Mouse (Mus musculus) left cerebral cortex, postnatal 4 days (tissue): ENCODE measurements around the gene Gm37240. TPM values are rescaled to one million over a fixed set of nuclear protein-coding genes. Genes with fewer than 3 reads are reported as not detected.

Source experiments
- DNase-seq: peaks from one replicate; pipeline ENCODE4 v3.0.0-alpha.2; 2022
- intact Hi-C: fragments of 180-260 bp; cut with DNase I; formaldehyde crosslinking; loops from one replicate; pipeline ENCODE4 v1.15.1; 2025
- total RNA-seq, 2 experiments: library from RNA; stranded (reverse); gene quantifications; 2 replicates each; pipeline ENCODE4 v1.2.3; 2021

Gm37240 gene
- total RNA-seq, 2 experiments from 2014 or later: 3.3 to 3.6 TPM

DNA sequence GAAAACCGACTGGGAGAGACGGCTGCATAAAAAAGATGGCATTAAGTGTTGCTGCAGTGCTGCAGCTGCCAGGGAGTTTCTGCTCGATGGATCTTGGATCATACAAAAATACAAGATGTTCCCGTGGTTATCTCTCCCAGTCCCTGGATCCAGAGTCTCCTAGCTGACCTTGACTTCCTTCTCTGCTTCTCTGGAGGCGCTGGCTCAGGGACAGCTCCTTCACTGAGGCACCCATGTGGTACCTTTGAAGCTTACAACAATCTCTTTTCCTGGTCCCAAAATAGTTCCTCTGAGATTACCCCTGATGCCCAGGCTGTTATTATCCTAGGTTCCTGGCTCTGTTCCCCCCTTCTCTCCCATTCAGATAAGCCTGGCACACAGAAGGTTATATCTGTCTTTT lies 672.4 kb downstream of the Gm37240 start:
- DNase-seq: no peak
- intact Hi-C loops: no loop called here

DNA sequence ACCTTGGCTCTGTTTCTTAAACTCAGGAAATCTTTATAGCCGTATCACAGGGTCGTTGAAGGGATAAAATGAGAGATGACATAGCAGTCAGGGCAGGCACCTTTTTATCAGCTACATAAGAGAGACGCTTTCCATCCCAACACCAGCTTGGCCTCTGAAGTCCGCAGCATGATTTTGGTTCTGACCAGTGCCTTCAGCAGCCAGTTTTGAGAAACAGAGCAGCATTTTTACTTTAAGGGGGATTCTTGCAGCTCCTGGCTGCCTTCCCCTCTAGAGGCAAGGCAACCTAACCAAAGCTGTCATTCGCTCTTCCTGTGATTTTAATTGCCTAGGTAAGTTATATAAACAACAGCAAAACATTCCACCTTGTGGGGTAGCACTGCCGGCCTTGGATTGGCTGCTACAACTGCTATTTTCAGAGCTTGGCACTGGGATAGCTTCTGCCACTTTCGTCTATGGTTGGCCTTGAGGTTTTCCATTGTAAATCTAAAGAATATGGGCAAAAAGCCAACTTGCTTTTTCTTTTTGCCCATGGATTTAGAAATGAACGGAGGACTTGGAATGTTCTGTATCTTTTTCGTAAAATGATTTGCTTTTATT lies 674.5 kb downstream of the Gm37240 start:
- DNase-seq: no peak
- intact Hi-C loops: no loop called here

DNA sequence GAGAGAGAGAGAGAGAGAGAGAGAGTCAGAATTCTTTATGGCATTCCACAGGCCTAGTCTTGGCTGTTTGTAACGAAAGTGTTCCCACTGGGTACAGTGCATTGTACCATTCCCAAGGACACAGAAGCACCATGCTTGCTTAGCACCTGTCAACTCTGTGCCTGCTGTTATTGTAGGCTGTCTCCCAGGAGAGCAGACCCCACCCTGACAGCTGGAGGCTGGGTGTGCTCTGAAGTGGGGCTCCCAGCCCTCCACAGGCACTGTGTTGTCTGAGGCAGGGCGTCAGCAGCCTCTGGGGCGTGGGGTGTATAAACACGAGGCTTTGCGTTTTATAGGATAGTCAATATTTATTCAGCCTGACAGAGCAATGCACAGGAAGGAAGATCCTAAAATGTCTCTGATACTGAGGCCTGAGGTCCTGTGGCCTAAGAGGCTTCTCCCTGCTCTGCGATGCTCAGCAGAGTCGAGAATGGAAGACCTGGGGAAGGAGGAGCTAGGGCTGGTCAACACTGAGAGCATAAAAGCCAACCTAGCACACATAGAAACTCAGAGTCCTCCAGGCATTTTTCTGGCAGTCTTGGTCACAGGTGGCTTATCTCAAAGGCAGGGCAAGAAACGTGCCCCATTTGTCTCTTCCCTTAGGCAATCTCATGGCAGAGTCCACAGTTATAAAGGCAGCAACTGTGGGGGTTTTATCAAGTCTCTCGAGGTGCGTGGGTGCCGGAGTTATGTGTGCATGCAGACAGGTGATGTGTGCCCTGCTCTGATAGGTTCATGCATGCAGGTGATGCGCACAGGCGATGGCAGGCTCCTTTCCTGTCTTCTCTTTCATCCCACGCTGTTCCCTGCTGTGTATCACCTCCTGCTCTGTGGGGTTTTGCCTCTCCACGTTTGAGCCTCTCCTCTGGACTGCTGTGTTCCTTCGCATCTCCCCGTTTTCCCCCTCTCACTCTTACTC lies 677.2 kb downstream of the Gm37240 start:
- no peak for DNase-seq
- intact Hi-C loops: no loop called here

DNA sequence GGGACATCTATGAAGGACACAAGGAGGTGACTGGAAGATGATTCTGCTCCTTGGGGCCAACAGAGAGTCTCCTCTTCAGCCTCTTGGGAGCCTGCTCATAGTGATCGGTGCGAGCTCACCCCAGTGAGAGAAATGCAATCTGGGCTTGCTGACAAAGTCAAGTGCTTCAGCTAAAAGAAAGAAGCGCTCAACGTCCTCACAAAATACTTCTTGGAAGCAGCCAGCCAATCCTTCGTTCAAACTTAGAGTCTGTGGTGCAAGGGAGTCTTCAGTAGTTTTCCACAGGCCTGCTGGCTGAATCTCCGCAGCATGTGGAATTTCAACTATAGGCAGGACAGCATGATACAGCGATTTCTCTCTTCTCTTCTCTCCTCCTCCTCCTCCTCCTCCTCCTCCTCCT lies 680.8 kb downstream of the Gm37240 start:
- intact Hi-C loops: no loop called here
- no peak for DNase-seq

DNA sequence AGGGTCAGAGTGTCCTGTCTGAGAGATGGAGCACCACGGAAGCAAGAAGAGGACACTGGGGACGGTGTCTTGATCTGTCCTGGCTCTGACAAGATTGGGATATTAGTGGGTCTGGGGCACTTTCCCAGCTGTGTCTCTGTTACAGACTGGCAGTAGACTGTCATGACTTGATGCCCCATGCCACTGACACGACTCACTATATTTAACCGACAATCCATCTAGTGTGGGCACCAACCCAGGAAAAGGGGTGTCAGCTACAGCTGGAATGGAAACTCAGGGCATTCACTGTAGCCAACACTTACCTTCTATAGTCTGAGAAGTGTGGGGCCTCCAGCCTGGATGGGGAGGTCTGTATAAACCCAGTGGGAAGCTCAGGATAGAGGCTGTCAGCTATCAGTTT lies 681.4 kb downstream of the Gm37240 start:
- intact Hi-C loops: no loop called here

DNA sequence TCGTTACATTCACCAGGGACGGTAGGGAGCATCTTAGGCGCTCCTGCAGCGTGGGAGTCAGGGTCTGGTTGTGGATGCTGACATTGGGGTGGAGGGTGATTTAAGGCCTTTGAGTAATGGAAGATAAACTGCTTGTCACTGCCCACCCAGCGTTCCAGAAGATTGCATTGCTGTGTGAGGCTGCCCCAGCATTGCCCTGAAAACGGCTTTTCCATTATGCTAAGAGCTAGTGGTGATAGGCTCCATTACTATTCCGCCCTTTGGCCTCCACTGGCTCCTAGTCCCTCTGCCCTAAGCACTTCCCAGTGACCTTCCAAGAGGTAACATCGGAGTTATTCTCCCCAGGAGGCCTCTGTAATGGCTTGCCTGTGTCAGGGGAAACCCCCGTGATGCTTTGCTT lies 683.7 kb downstream of the Gm37240 start:
- intact Hi-C loops: no loop called here
- DNase-seq: no peak

More for the DNA sequence above, 681.4 kb downstream of the Gm37240 start:
- no peak for DNase-seq

DNA sequence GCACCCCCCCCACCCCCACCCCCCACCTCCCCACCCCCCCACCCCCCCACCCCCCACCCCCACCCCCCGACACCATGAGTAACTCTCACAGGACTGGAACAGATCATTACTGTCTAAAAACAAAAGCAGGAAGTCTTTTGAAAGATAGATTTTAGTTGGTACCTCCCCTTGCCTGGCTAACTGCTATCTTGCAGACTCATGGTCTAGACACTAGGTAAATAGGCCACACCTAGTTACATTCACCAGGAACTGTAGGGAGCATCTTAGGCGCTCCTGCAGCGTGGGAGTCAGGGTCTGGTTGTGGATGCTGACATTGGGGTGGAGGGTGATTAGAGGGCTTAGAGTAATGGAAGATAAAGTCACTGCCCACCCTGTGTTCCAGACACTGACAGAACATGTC lies 684.6 kb downstream of the Gm37240 start:
- intact Hi-C loops: no loop called here
- DNase-seq: no peak

DNA sequence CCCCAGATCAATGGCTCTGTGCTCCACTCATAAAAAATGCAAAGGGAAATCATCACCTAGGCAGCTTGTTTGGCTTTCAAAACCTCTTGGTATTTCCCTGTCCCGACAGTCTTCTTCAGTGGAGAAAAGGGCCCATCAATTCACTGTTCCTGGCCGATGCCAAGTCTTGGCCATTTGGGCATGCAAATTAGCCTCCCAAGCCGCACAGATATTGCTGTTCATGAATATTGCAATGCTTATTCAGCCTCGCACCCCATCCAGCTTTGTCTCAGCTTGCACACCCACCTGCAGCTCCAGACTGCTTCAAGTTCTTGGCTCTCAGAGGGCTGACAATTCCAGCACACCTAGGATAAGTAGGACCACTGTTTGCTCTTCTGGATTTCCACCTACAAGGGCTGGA lies 685.5 kb downstream of the Gm37240 start:
- intact Hi-C loops: no loop called here
- no peak for DNase-seq

DNA sequence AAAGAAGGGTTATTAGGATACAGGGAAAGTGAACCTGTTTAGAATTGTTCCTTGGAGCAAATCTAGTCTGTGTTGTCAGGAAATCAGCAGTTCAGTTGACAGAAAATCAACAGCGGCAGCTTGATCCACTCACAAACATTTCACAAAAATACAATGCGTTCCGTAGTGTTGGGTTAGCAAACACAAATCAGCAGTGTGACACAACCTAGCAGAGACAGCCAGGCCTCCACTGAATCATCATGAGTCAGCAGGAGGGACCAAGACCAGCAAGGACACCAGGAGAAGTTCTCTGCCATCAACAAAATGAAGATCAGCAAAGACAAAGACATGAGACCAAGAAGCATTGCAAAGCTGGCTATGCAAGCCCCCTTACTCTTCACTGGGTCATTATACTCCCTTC lies 688.8 kb downstream of the Gm37240 start:
- intact Hi-C loops: no loop called here
- DNase-seq: no peak

DNA sequence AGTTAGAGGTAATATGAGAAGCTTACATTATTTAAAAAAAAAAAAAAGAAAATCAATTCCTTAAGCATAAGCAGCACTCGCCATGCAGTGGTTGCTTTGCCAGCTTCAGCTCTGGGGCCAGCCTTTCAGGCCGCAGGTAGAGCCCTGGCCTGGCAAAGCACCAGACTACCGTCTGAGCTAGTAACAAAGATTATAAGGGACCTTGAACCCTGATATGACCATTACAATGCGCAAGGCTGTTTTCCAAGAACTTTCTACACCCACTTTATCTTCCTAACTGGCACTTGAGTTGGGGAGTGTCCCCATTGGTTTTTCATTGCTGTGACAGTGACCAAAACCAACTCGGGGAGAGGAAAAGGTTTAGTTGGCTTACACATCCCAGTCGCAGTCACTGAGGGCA lies 690.2 kb downstream of the Gm37240 start:
- intact Hi-C loops: no loop called here
- DNase-seq: no peak

DNA sequence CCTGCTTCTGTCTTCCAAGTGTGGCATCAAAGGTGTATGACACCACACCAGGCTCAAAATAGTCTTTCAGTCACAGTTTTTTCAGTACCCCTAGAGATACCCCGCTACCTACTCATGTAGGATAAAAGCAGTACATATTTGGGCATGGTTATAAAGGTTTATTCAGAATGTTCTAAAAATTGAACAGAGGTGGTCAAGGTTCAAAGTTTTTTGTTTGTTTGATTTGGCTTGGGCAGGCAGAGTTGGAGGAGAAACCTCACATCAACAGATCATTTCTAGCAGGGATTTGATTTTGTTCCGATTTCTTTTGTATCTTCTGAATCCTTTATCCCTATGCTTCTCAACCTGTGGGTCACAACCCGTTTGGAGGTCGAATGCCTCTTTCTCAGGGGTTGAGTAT lies 690.7 kb downstream of the Gm37240 start:
- intact Hi-C loops: no loop called here

DNA sequence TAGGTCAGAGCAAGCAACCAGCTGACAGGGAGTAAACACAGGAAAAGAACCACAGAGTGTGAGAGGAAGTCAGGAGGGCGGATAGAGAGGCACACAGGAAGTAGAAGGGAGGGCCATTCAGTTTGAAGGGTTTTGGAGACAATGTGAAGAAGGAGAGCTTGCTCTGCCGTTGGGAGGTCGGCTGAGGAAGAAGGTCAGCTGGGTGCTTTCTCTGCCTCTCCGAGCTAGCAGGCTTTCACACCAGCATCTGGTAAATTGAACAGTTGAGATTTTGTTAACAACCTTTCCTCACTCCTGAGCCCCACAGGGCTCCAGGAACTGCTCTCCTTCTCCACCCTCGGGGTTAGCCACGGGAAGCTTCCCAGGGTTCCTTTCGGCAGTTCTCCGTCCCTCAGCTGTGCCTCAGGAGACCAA lies 692.2 kb downstream of the Gm37240 start:
- DNase-seq: no peak
- intact Hi-C loops: no loop called here

More for the DNA sequence above, 690.7 kb downstream of the Gm37240 start:
- DNase-seq: no peak

DNA sequence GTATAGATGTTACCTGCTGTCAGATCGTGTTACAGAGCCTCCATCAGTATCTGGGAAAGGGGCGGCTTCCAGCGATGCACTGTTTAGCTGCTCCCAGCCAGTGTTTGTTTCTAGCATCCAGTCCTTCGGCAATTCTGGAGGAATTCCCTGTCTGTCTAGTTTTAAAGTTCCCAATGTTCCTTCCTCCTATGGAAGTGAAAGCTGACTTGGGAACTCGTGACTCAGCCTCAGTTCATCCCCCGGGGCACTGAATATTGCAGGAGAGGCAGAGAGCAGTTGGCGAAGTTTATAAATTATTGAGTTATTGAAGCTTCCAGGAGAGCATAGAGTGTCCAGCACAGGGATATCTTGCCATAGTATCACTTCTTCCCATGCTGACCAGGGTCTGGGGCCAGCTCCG lies 697.5 kb downstream of the Gm37240 start:
- intact Hi-C loops: no loop called here

DNA sequence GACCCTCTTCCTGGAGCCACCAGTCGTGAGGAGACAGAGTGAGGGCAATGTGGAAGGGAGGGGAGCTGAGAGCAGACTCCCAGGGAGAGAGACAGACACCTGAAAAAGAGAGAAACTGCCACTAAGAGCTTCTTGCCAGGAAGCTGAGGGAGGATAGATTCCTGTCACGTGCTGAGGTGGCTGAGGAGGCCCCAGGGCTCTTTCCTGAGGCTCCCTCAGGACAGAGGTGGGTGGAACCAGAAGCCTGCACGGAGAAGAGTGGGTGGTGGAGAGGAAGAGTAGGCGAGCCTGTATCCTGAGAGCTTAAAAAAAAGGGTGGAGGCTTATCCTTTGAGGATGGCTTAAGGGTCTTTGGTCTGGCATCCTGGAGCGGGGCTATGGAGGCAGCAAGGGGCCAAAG lies 699.0 kb downstream of the Gm37240 start:
- DNase-seq: no peak
- intact Hi-C loops: no loop called here

More for the DNA sequence above, 697.5 kb downstream of the Gm37240 start:
- DNase-seq: no peak

DNA sequence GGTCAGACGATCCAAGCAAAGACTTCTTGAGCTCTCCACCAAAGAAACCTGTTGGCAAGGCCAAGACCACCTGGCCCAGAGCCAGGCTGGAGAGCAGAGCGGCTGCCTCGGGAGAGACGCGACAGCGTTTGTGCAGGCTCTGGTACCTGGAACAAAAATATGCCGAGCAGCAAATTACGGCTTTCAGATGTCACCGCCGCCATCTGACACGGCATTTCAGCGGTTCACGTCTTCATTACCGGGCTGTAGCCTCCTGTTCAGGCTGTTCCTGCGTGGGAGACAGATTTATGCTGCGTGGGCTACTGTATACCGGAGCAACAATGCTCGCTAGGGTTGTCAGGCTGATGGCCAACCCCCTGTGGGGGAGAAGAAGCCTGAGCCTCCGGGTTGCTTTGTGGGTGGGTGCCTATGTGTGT lies 700.6 kb downstream of the Gm37240 start:
- peak; percentile 84 for DNase-seq

DNA sequence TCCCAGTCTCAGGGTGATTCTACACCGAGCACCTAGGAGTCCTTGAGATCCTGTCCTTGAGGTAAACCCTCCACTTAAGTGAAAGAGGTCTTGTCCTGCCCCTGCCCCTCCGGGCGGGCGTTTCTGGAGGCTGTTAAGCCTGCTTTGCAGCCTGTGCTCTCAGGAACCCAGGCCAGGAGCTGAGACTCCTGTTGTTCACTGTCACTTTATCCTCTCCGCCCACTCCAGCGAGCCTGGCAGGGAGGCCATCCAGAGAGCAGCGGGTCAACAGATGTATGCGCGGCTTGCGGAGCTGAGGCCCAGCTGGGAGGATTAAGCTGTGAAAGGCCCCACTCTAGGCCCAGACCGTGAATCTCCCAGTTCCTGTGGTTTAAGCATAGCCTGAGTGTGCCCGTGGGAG lies 701.5 kb downstream of the Gm37240 start:
- DNase-seq: peak; percentile 64
- intact Hi-C loops: no loop called here

More for the DNA sequence above, 700.6 kb downstream of the Gm37240 start:
- intact Hi-C loops: no loop called here

DNA sequence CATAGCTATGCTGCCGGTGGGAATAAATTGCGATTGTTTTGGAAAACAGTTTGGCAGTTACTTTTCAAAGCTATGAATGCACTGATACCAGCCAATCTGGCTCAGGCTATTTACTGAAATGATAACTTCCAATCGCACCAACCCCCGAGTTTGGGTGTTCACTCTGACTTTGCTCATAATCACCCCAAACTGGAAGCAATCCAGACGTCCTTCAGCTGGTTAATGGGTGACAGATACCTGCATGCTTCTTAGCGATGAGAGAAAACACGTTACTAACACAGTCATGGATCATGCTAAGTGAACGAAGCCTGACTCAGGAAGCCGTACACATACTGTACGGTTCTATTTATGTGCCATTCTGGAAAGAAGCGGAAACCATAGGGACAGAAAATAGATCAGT lies 702.4 kb downstream of the Gm37240 start:
- DNase-seq: no peak
- intact Hi-C loops: no loop called here

DNA sequence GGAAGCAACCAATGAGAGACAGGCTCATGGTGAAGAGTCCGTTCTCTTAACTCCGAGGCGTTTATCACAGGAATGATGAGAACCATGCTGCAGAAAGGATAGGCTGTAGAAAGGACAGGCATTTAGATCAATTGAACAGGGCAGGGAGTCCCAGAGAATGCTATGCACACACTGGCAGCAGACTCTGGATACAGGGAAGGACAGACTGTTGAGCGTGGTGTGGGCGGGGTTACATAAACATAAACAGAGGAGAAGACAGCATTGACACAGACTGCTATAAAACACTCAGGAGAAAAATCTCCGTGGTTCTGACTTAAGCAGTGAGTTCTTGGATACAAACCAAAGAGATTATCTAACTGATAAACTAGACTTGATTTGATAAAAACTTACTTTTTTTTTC lies 703.2 kb downstream of the Gm37240 start:
- intact Hi-C loops: no loop called here
- DNase-seq: no peak

DNA sequence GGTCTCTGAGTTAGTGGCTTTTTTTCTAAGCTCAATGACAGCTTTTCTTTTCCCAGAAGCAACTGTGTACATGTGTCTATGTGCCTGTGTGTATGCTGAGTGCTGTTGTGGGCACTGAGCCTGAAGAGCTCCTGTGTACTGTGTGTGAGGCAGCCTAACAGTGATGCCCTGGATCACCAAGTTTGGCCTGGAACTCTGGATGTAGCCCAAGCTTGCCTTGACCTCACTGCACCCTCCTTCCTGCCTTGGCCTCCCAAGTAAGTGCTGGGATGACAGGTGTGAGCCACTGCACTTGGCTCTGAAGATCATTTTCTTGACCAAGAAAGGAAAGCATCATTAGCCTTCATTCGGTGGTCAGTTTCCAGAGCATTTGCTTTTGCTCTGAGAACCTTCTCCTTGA lies 710.6 kb downstream of the Gm37240 start:
- intact Hi-C loops: no loop called here

DNA sequence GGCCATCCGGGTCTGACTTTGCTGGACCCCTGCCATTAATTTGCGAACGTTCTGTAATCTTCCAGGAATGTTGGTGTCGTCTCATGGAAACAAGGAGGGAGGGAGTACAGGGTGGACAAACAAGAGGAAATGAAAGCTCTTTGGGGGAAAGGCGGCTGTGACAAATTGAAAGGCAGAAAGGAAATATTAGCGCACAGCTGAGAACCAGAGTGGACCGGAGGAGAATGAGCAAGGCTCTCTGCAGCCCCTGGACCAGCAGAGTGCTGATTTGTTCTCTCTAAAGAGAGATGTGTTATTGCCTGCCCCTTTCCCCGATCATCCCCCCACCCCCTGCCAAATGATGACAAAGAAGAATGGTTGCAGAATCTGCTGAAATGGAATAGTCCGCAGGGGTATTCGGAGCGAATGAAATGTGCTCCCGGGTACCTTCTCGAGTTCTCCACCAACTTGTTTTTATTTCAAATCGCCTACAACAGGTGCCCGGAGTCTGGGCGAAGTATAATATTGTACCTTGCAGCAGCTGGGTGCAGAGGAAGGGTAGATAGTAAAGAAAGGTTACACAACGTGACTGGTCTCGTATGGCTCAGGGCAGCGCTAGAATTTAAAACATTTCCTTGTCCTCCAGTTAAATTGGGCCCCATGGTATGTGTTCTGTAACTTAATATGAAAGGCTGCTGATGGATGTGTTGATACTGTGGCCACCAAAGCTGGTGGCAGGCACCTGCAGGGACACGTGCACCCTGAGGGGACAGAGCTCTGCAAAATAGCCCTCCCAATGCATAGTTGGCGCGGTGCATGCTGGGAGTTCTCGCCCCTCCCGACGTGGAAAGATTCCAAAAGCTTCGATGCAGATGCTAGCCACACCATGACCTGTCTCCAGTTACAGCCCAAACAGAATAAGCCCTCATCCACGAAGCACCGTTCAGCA lies 712.5 kb downstream of the Gm37240 start:
- intact Hi-C loops: no loop called here
- no peak for DNase-seq

More for the DNA sequence above, 710.6 kb downstream of the Gm37240 start:
- no peak for DNase-seq

DNA sequence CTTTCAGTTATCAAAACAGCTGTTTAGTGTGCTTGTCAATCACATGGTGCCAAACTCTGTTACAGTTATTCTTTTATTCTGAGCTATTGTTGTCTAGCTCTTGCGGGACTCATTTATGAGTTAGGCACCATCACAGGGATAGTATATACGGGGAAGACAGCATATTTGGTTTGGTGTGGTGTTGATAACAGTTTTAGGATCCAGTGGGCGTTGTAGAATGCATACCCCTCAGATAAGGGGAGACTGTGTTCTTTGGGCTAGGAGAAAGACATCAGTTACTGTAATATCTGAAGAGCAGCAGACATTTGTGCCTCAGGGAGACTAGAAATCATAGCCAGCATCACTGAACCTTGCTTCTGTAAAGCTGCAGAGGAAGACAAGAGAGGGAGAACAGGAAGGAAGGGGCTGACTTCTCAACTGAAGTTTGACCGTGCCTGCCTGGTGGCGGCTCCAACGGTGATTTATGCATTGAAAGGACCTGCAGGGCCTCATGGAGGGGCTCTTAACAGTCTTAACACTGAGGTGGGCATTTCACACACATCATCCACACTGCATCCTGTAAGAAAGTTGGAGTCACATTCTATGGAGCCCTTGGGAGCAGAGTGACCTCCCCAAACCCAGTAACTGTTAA lies 713.8 kb downstream of the Gm37240 start:
- DNase-seq: no peak
- intact Hi-C loops: no loop called here
